Mouse (Mus musculus) CD4-positive naive resting alpha-beta T cell, adult 76 days (primary cell): ENCODE results near the gene Tnfsf12. TPM values are rescaled to one million over a fixed set of nuclear protein-coding genes. Genes with fewer than 3 reads are reported as not detected.

ENCODE experiments used
- total RNA-seq: library from RNA; stranded (reverse); gene quantifications from one replicate; pipeline ENCODE4 v1.2.4, GENCODE M21; 2023

Gene Tnfsf12
- 0.76 TPM for total RNA-seq

GRCm38 (mm10) chr11:69695361-69696181, at the start of gene Tnfsf12, which contains the start of gene Tnfsfm13:
Gene Tnfsf12, minus strand, starts transcription at chr11:69695849.
Gene Tnfsfm13, minus strand, starts transcription at chr11:69696098.

GRCm38 (mm10) chr11:69685526-69686148, 10.0 kb downstream of the Tnfsf12 start, which contains the start of gene Tnfsf13:
Gene Tnfsf13, minus strand, starts transcription at chr11:69685784.

GRCm38 (mm10) chr11:69681314-69682208, 14.1 kb downstream of the Tnfsf12 start, which contains the start of gene Senp3:
Gene Senp3, minus strand, starts transcription at chr11:69682084.

GRCm38 (mm10) chr11:69672211-69672706, 23.4 kb downstream of the Tnfsf12 start, which contains the start of gene Eif4a1:
Gene Eif4a1, minus strand, starts transcription at chr11:69672423.

GRCm38 (mm10) chr11:69665961-69666664, 29.5 kb downstream of the Tnfsf12 start, which contains the start of gene Cd68:
Gene Cd68, minus strand, starts transcription at chr11:69666153.

GRCm38 (mm10) chr11:69662213-69662966, 33.3 kb downstream of the Tnfsf12 start, which contains the start of gene Mpdu1:
Gene Mpdu1, minus strand, starts transcription at chr11:69662642.

GRCm38 (mm10) chr11:69655264-69656064, 40.2 kb downstream of the Tnfsf12 start, which contains the start of gene Sox15:
Gene Sox15, plus strand, starts transcription at chr11:69655314.

Other genes starting within 250 kb of the Tnfsf12 start
- gene Dnah2, start 146.7 kb downstream of the Tnfsf12 start, total RNA-seq: 0.59 TPM
- 0.23 TPM for gene Efnb3, start 135.6 kb downstream of the Tnfsf12 start, total RNA-seq
- gene Wrap53, start 115.6 kb downstream of the Tnfsf12 start, total RNA-seq: 7.5 TPM
- 112 TPM for gene Trp53, start 115.5 kb downstream of the Tnfsf12 start, total RNA-seq
- 0.91 TPM for gene Atp1b2, start 89.9 kb downstream of the Tnfsf12 start, total RNA-seq
- gene Shbg, start 77.9 kb downstream of the Tnfsf12 start, total RNA-seq: not detected
- not detected for gene Sat2, start 73.8 kb downstream of the Tnfsf12 start, total RNA-seq
- gene Fxr2, start 62.9 kb downstream of the Tnfsf12 start, total RNA-seq: 64.1 TPM
- gene Sox15, start 40.5 kb downstream of the Tnfsf12 start, total RNA-seq: 0.70 TPM
- gene Mpdu1, start 33.2 kb downstream of the Tnfsf12 start, total RNA-seq: 70.5 TPM
- gene Cd68, start 29.7 kb downstream of the Tnfsf12 start, total RNA-seq: 9.1 TPM
- gene Eif4a1, start 23.4 kb downstream of the Tnfsf12 start, total RNA-seq: 715 TPM
- gene Senp3, start 13.8 kb downstream of the Tnfsf12 start, total RNA-seq: 110 TPM
- not detected for gene Tnfsf13, start 10.1 kb downstream of the Tnfsf12 start, total RNA-seq
- gene Tnfsfm13, start 249 bp upstream of the Tnfsf12 start, total RNA-seq: not detected
- gene Polr2a, start 62.8 kb upstream of the Tnfsf12 start, total RNA-seq: 169 TPM
- not detected for gene Slc35g3, start 66.1 kb upstream of the Tnfsf12 start, total RNA-seq
- 52.5 TPM for gene Zbtb4, start 70.1 kb upstream of the Tnfsf12 start, total RNA-seq
- 1.9 TPM for gene Chrnb1, start 100.1 kb upstream of the Tnfsf12 start, total RNA-seq
- gene Fgf11, start 106.0 kb upstream of the Tnfsf12 start, total RNA-seq: not detected
- not detected for gene Tmem102, start 109.8 kb upstream of the Tnfsf12 start, total RNA-seq
- gene Gm39566, start 119.4 kb upstream of the Tnfsf12 start, total RNA-seq: not detected
- not detected for gene Spem2, start 122.6 kb upstream of the Tnfsf12 start, total RNA-seq
- not detected for gene Spem1, start 126.3 kb upstream of the Tnfsf12 start, total RNA-seq
- gene Nlgn2, start 141.9 kb upstream of the Tnfsf12 start, total RNA-seq: 2.8 TPM
- gene Tmem256, start 142.7 kb upstream of the Tnfsf12 start, total RNA-seq: 14.5 TPM
- gene Plscr3, start 150.5 kb upstream of the Tnfsf12 start, total RNA-seq: 10.6 TPM
- not detected for gene Tnk1, start 162.9 kb upstream of the Tnfsf12 start, total RNA-seq
- gene Tmem95, start 182.2 kb upstream of the Tnfsf12 start, total RNA-seq: not detected
- gene Kctd11, start 185.6 kb upstream of the Tnfsf12 start, total RNA-seq: 1.00 TPM
- gene Acap1, start 199.7 kb upstream of the Tnfsf12 start, total RNA-seq: 384 TPM
- 1.1 TPM for gene 2810408A11Rik, start 205.1 kb upstream of the Tnfsf12 start, total RNA-seq
- gene Neurl4, start 205.2 kb upstream of the Tnfsf12 start, total RNA-seq: 46.9 TPM
- gene Gps2, start 218.0 kb upstream of the Tnfsf12 start, total RNA-seq: 146 TPM
- 275 TPM for gene Eif5a, start 226.1 kb upstream of the Tnfsf12 start, total RNA-seq
- gene Ybx2, start 239.9 kb upstream of the Tnfsf12 start, total RNA-seq: not detected